Mouse (Mus musculus): ENCODE measurements around the gene Cep112.

Cep112 gene

GRCm38 (mm10) chr11:108605301-108605700 is 180.3 kb downstream of the Cep112 start:
- no peak for DNase-seq (ENCODE audit: low read depth, low spot score)

- DNase-seq (ENCODE audit: low read depth, low spot score), result no peak
Measured at GRCm38 (mm10) chr11:108606036-108606435, 181.0 kb downstream of the Cep112 start.

GRCm38 (mm10) chr11:108606836-108607235 is 181.8 kb downstream of the Cep112 start:
- no peak for DNase-seq (ENCODE audit: low read depth, low spot score)

GRCm38 (mm10) chr11:108620628-108621433 is 195.8 kb downstream of the Cep112 start:
- no peak for DNase-seq (ENCODE audit: low read depth, low spot score)

- DNase-seq (ENCODE audit: low read depth, low spot score), result no peak
Measured at GRCm38 (mm10) chr11:108621434-108621901, 196.5 kb downstream of the Cep112 start.

GRCm38 (mm10) chr11:108625546-108626232 is 200.7 kb downstream of the Cep112 start:
- no peak for DNase-seq (ENCODE audit: low read depth, low spot score)

GRCm38 (mm10) chr11:108637780-108638179 is 212.8 kb downstream of the Cep112 start:
- no peak for DNase-seq (ENCODE audit: low read depth, low spot score)

GRCm38 (mm10) chr11:108655574-108655973 is 230.6 kb downstream of the Cep112 start:
- DNase-seq (ENCODE audit: low read depth, low spot score), result no peak

GRCm38 (mm10) chr11:108682014-108682413 is 257.0 kb downstream of the Cep112 start:
- no peak for DNase-seq (ENCODE audit: low read depth, low spot score)

GRCm38 (mm10) chr11:108696563-108696962 is 271.6 kb downstream of the Cep112 start:
- DNase-seq (ENCODE audit: low read depth, low spot score), result no peak

- DNase-seq (ENCODE audit: low read depth, low spot score), result no peak
Measured at GRCm38 (mm10) chr11:108752301-108752700, 327.3 kb downstream of the Cep112 start.

GRCm38 (mm10) chr11:108752765-108753164 is 327.8 kb downstream of the Cep112 start:
- no peak for DNase-seq (ENCODE audit: low read depth, low spot score)

- DNase-seq (ENCODE audit: low read depth, low spot score), result no peak
Measured at GRCm38 (mm10) chr11:108753361-108754240, 328.6 kb downstream of the Cep112 start.

- DNase-seq (ENCODE audit: low read depth, low spot score), result no peak
Measured at GRCm38 (mm10) chr11:108757211-108757610, 332.2 kb downstream of the Cep112 start.

- DNase-seq (ENCODE audit: low read depth, low spot score), result no peak
Measured at GRCm38 (mm10) chr11:108757626-108758430, 332.8 kb downstream of the Cep112 start.

- DNase-seq (ENCODE audit: low read depth, low spot score), result no peak
Measured at GRCm38 (mm10) chr11:108770064-108770463, 345.1 kb downstream of the Cep112 start.

GRCm38 (mm10) chr11:108774019-108774670 is 349.2 kb downstream of the Cep112 start:
- DNase-seq (ENCODE audit: low read depth, low spot score), result no peak

- DNase-seq (ENCODE audit: low read depth, low spot score), result no peak
Measured at GRCm38 (mm10) chr11:108777158-108777557, 352.2 kb downstream of the Cep112 start.

GRCm38 (mm10) chr11:108780271-108781250 is 355.6 kb downstream of the Cep112 start:
- DNase-seq (ENCODE audit: low read depth, low spot score), result no peak
